Mouse (Mus musculus) activated CD4-positive, CD25-positive, alpha-beta regulatory T cell, adult 4 months (primary cell): ENCODE results near the gene Azin2. TPM values are rescaled to one million over a fixed set of nuclear protein-coding genes. Genes with fewer than 3 reads are reported as not detected.

ENCODE experiments used
- ATAC-seq: one replicate; pipeline ENCODE4 v1.8.0; 2017
- polyA plus RNA-seq, 2 experiments: library from polyadenylated mRNA; unstranded; fragments of 100-300 nt; shearing (Covaris generic); gene quantifications; one replicate each; pipeline ENCODE4 v1.2.1; 2017

The Azin2 gene
- polyA plus RNA-seq = under 1 TPM in 1 of 2 experiments, not detected in 1; 0.34 TPM

GRCm38 (mm10) chr4:128962029-128962925, at the start of gene Azin2:
Gene Azin2, minus strand, starts transcription at chr4:128962442.
- peak; percentile 94 for ATAC-seq

- ATAC-seq = no peak
Observed at GRCm38 (mm10) chr4:129011604-129012121, 49.4 kb upstream of the Azin2 start.

- ATAC-seq = no peak
Observed at GRCm38 (mm10) chr4:129009521-129009920, 47.3 kb upstream of the Azin2 start.

- ATAC-seq = peak; percentile 75
Observed at GRCm38 (mm10) chr4:129008672-129009071, 46.4 kb upstream of the Azin2 start.

- peak; percentile 64 for ATAC-seq
Observed at GRCm38 (mm10) chr4:129008006-129008519, 45.8 kb upstream of the Azin2 start.

- no peak for ATAC-seq
Observed at GRCm38 (mm10) chr4:129003720-129004119, 41.5 kb upstream of the Azin2 start.

- no peak for ATAC-seq
Observed at GRCm38 (mm10) chr4:129000786-129001185, 38.5 kb upstream of the Azin2 start.

- no peak for ATAC-seq
Observed at GRCm38 (mm10) chr4:128998401-128998800, 36.2 kb upstream of the Azin2 start.

GRCm38 (mm10) chr4:128997258-128997657, 35.0 kb upstream of the Azin2 start:
- ATAC-seq = no peak

GRCm38 (mm10) chr4:128995238-128995637, 33.0 kb upstream of the Azin2 start:
- no peak for ATAC-seq

- no peak for ATAC-seq
Observed at GRCm38 (mm10) chr4:128993675-128994074, 31.4 kb upstream of the Azin2 start.

- peak; percentile 99 for ATAC-seq
Observed at GRCm38 (mm10) chr4:128993025-128993662, 30.9 kb upstream of the Azin2 start.

GRCm38 (mm10) chr4:128992176-128992575, 29.9 kb upstream of the Azin2 start:
- ATAC-seq = no peak

GRCm38 (mm10) chr4:128991500-128992008, 29.3 kb upstream of the Azin2 start, which contains the start of gene Ak2:
Gene Ak2, plus strand, starts transcription at chr4:128991958.
- ATAC-seq = no peak

GRCm38 (mm10) chr4:128989678-128990077, 27.4 kb upstream of the Azin2 start:
- no peak for ATAC-seq

GRCm38 (mm10) chr4:128988911-128989310, 26.7 kb upstream of the Azin2 start:
- ATAC-seq = no peak

- ATAC-seq = no peak
Observed at GRCm38 (mm10) chr4:128984600-128984999, 22.4 kb upstream of the Azin2 start.

- no peak for ATAC-seq
Observed at GRCm38 (mm10) chr4:128983656-128984055, 21.4 kb upstream of the Azin2 start.

GRCm38 (mm10) chr4:128983151-128983550, 20.9 kb upstream of the Azin2 start:
- ATAC-seq = no peak

GRCm38 (mm10) chr4:128981833-128982180, 19.6 kb upstream of the Azin2 start:
- ATAC-seq = no peak

GRCm38 (mm10) chr4:128980890-128981832, 18.9 kb upstream of the Azin2 start:
- ATAC-seq = peak; percentile 68

- no peak for ATAC-seq
Observed at GRCm38 (mm10) chr4:128978634-128979033, 16.4 kb upstream of the Azin2 start.
